Mouse (Mus musculus): ENCODE measurements at regions not wholly inside any gene's neighbourhood (a gene's known extent, or its start where the extent isn't known, plus 50 kb on each side); places are given as distances from the start of the nearest gene placed in this dataset.

- no peak for DNase-seq
Observed at GRCm38 (mm10) chr3:56397851-56398496, 214.5 kb upstream of the Nbea start.

GRCm38 (mm10) chr3:56393134-56393533, 209.6 kb upstream of the Nbea start:
- no peak for DNase-seq

- no peak for DNase-seq
Observed at GRCm38 (mm10) chr3:56380316-56380715, 196.8 kb upstream of the Nbea start.

- no peak for DNase-seq
Observed at GRCm38 (mm10) chr3:56379500-56379899, 196.0 kb upstream of the Nbea start.

GRCm38 (mm10) chr3:56362543-56362942, 179.0 kb upstream of the Nbea start:
- DNase-seq = no peak

- no peak for DNase-seq
Observed at GRCm38 (mm10) chr3:56357035-56357701, 173.7 kb upstream of the Nbea start.

- DNase-seq = no peak
Observed at GRCm38 (mm10) chr3:56356163-56356882, 172.8 kb upstream of the Nbea start.

Measured in adrenal gland, adult 8-10 months (tissue).